Mouse (Mus musculus): ENCODE results near the gene Ptpdc1.

GRCm38 (mm10) chr13:48655637-48656036 lies 30.2 kb upstream of the Ptpdc1 start:
- TF ChIP-seq POLR2A (IDR thresholded peaks at IDR 0.05; ENCODE audit: low read depth, low read length) (no peak), CTCF (IDR thresholded peaks at IDR 0.05; ENCODE audit: borderline replicate concordance, insufficient read depth, low read length) (no peak)
